Mouse (Mus musculus) T-cell, adult 2 months (primary cell): Measurements from ENCODE around the gene Rplp2.

Experiments used
- DNase-seq: peaks from one replicate; pipeline ENCODE4 v3.0.0; 2022; ENCODE audit warnings: low spot score

Gene Rplp2

DNA sequence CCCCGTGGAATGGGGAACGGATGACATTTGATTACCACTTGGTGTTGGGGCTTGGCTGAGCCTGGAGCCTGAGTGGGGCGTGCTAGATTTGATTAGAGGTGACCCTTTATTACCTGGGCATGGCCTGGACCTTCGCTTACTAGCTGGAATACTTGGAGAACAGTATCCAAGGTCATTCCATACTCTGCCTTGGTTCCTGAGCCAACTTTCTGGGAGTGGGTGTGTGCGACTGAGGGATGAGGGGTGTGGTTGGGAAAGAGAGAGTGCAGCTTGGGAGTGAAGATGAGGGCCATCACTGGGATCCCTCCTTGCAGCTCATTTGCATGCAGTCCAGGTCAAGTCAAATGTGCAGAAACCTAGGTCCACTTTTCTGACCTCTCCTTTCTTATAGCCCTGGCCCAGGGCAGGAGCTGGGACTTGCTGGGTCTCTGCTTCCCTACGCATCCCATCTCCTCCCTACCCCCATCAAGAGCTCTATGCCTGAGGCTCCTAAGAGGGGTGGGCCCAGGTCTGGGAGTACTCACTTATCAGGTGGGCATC lies 36.0 kb downstream of the Rplp2 start:
- DNase-seq: no peak

- DNase-seq: no peak
These were observed 37.3 kb downstream of the Rplp2 start for GRCm38 (mm10) chr7:141484186-141485120.

GRCm38 (mm10) chr7:141485186-141485585 lies 38.0 kb downstream of the Rplp2 start:
- no peak for DNase-seq

- DNase-seq: no peak
These were observed 38.4 kb downstream of the Rplp2 start for GRCm38 (mm10) chr7:141485606-141486005.

DNA sequence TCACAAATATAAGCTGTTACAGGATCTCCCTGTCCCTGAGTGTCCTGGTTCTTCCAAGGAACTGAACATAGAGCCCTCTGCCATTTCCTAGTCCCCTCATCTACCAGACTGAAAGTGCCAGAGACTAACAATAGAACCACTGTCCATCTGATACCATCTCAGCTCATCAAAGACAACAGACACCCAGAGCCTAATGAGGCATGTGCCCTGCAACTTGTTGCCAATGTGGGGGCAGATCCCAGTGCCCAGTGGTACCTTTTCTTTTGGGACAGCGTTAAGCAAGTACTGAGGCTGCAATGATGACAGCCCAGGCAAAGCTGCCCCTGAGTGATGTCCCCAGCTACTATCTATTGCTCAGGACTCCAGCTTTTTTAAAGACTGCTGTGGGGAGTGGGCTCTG lies 39.1 kb downstream of the Rplp2 start:
- DNase-seq: no peak

- DNase-seq: no peak
These were observed 40.0 kb downstream of the Rplp2 start for GRCm38 (mm10) chr7:141487141-141487540.

GRCm38 (mm10) chr7:141491151-141491550 lies 44.0 kb downstream of the Rplp2 start:
- DNase-seq: no peak

- no peak for DNase-seq
These were observed 45.6 kb downstream of the Rplp2 start for GRCm38 (mm10) chr7:141492738-141493137.

- DNase-seq: no peak
These were observed 46.6 kb downstream of the Rplp2 start for GRCm38 (mm10) chr7:141493729-141494128.

GRCm38 (mm10) chr7:141495379-141495778 lies 48.2 kb downstream of the Rplp2 start:
- DNase-seq: no peak

GRCm38 (mm10) chr7:141495940-141496339 lies 48.8 kb downstream of the Rplp2 start:
- DNase-seq: no peak

DNA sequence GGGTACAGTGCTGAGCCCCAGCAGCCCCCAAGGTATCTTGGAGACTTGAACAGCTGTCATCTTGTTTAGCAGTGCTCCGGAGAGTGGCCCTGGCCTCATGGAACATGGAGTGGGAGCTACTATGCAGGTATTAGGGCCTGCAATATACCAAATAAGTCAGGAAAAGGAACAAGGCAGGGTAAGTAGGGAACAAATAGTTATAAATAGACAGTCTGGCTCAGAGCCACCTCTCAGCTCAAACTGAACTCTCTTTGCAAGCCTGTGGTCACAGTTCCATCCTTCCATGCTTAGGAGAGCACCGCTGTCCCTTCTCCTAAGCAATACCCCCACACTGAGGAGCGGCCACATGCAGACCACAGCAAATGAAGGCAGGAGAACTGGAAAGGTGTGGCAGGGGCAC lies 50.4 kb downstream of the Rplp2 start:
- no peak for DNase-seq
